Mouse (Mus musculus) limb, embryonic 15.5 days (tissue): Measurements from ENCODE around the gene Pccb. TPM values are rescaled to one million over a fixed set of nuclear protein-coding genes. Genes with fewer than 3 reads are reported as not detected.

Experiments
- ATAC-seq: fragments of 200-750 bp; cut with Nextera tagmentation; 2 replicates; pipeline ENCODE4 v1.8.0; 2017; ENCODE audit warnings: low read depth, moderate TSS enrichment; ENCODE audit not compliant: insufficient number of reproducible peaks, low FRiP score, low TSS enrichment
- H3K27ac ChIP-seq: fragments of 300-500 bp; sonication (generic); 2 replicates; pipeline ENCODE4 v1.5.1; 2015; ENCODE audit warnings: moderate library complexity, mild to moderate bottlenecking, inconsistent platforms
- H3K27me3 ChIP-seq: fragments of 300-500 bp; sonication (generic); 2 replicates; pipeline ENCODE4 v1.6.1; 2015; ENCODE audit warnings: inconsistent platforms
- H3K36me3 ChIP-seq: fragments of 300-500 bp; sonication (generic); 2 replicates; pipeline ENCODE4 v1.6.1; 2015; ENCODE audit warnings: inconsistent platforms
- H3K4me1 ChIP-seq: fragments of 300-500 bp; sonication (generic); 2 replicates; pipeline ENCODE4 v1.6.1; 2015; ENCODE audit warnings: inconsistent platforms
- H3K4me2 ChIP-seq: fragments of 300-500 bp; sonication (generic); 2 replicates; pipeline ENCODE4 v1.6.1; 2015; ENCODE audit warnings: mild to moderate bottlenecking, inconsistent platforms
- H3K4me3 ChIP-seq: fragments of 300-500 bp; sonication (generic); 2 replicates; pipeline ENCODE4 v1.5.1; 2015; ENCODE audit warnings: mild to moderate bottlenecking, inconsistent platforms
- H3K9ac ChIP-seq: fragments of 300-500 bp; sonication (generic); 2 replicates; pipeline ENCODE4 v1.6.1; 2015; ENCODE audit warnings: inconsistent platforms
- H3K9me3 ChIP-seq: fragments of 300-500 bp; sonication (generic); 2 replicates; pipeline ENCODE4 v1.6.1; 2016; ENCODE audit warnings: inconsistent platforms
- WGBS: fragments of 180-500 bp; shearing (Covaris S2); methylation state at CpG from one replicate; pipeline ENCODE4 v1.1.7; 2015; 5-methylcytosine and 5-hydroxymethylcytosine counted together
- polyA plus RNA-seq: library from polyadenylated mRNA; unstranded; fragments of >200 nt; fragmentation: Nextera tagmentation; extraction: Ambion mirVana; gene quantifications from 2 replicates; pipeline ENCODE4 v1.2.1, GENCODE M21; 2015

Pccb gene
- polyA plus RNA-seq, 1 experiment from 2014 or later, result 25.7 TPM

DNA sequence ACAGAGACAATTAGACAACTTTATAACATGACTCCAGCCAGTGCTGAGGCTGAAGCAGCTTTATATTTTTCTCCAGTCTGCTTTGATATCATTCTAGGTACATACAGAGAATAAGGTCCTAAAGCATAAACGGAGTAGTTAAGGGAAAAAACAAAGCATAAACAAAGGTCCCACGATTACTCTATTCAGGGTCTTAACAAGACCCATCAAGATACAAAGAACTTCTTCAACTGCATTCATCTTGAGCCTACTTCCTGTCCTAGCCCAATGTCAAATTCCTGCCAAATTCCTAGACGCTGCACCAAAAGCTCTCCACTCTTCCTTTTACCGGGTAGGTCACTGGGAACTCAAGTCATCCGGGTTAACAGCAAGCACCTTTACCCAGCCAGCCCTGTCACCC lies 6.8 kb upstream of the Pccb start:
- no peaks in the 10 kb centered on the region for H3K36me3 ChIP-seq

DNA sequence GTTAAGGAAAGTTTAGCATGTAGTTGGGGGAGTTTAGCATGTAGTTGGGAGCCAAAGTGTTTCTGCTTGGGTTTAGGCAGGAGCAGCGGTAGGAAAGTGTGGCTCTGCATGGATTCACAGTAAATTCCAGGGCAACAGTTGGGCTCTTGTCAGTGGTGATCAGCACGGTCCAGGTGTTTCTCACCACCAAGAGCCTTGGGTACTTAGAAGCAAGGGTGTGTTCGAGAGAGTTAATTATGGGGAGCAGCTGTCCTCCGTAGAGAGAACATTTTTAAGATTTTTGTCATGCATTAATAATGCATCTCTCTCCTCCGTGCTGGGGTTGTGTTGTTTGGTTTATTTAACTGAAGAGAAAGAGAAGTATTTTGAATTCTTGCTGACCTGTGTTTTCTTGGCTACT lies 3.9 kb upstream of the Pccb start:
- no peak for ATAC-seq
- no peaks in the 10 kb centered on the region for H3K27me3 ChIP-seq
- peaks cover 9% of the 10 kb centered on the region for H3K4me1 ChIP-seq
- no peak overlapping the region for H3K4me3 ChIP-seq
- 38% methylated on average over 5 of the region's 5 CpGs for WGBS
- no peak overlapping the region for H3K9ac ChIP-seq
- H3K9me3 ChIP-seq, result no peaks in the 10 kb centered on the region
- no peaks in the 10 kb centered on the region for H3K36me3 ChIP-seq
- H3K27ac ChIP-seq, result no peak overlapping the region; the same call in 1 of the 2 replicates
- no peak overlapping the region for H3K4me2 ChIP-seq

More for the DNA sequence above, 6.8 kb upstream of the Pccb start:
- H3K27ac ChIP-seq, result no peak overlapping the region
- no peak overlapping the region for H3K9ac ChIP-seq
- H3K9me3 ChIP-seq, result no peaks in the 10 kb centered on the region
- no peak overlapping the region for H3K4me2 ChIP-seq
- 69% methylated on average over 5 of the region's 5 CpGs for WGBS
- no peak for ATAC-seq
- no peaks in the 10 kb centered on the region for H3K27me3 ChIP-seq
- no peaks in the 10 kb centered on the region for H3K4me1 ChIP-seq
- no peak overlapping the region for H3K4me3 ChIP-seq

DNA sequence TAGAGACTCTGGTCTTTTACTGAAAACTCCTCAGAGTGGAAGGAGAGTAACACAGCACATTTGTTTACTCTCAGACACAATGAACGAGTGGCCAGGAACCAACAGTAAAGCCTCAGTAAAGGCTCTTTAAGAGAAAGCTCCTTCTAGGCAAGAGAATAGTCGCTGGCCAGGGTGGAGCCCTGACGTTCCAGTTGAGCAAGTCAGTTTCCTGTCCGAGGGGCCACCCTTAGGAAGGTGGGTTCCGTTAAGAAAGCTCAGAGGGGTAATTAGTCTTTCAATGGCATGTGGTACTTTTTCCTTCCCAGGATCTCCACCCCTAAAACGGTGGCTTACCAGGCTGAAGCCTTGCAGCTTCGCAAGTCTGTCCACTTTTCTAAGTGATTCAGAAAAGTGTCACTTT lies 2.7 kb upstream of the Pccb start:
- WGBS, result 23% methylated on average over 7 of the region's 7 CpGs
- Histone ChIP-seq H3K36me3 (no peaks in the 10 kb centered on the region), H3K27ac (peak overlapping the region; percentile 13; the same call in 1 of the 2 replicates), H3K4me3 (no peak overlapping the region), H3K9me3 (no peaks in the 10 kb centered on the region), H3K9ac (no peak overlapping the region), H3K27me3 (no peaks in the 10 kb centered on the region), H3K4me2 (no peak overlapping the region), H3K4me1 (peaks cover 13% of the 10 kb centered on the region)
- ATAC-seq, result no peak

DNA sequence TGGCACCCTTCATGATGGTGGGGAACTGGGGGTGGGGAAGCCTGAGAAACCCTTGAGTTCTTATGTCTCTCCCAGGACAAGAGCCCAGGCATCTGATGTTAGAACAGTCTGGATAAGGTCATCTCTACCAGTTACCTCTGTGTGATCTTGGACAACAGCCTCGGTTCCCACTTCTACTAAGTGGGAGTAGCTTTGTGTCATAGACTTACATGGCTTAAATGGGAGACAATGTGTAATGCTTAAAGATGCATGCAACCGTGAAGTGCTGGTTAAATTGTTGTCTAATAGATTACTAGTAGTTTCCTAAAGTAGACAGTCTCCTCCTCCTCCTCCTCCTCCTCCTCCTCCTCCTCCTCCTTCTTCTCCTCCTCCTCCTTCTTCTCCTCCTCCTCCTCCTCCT lies 2.2 kb upstream of the Pccb start:
- peaks cover 13% of the 10 kb centered on the region for H3K4me1 ChIP-seq
- no peaks in the 10 kb centered on the region for H3K36me3 ChIP-seq
- ATAC-seq, result no peak
- no peak overlapping the region for H3K9ac ChIP-seq
- H3K9me3 ChIP-seq, result no peaks in the 10 kb centered on the region
- 75% methylated on average over 2 of the region's 2 CpGs for WGBS
- no peak overlapping the region for H3K4me2 ChIP-seq
- no peak overlapping the region for H3K27ac ChIP-seq
- no peaks in the 10 kb centered on the region for H3K27me3 ChIP-seq
- H3K4me3 ChIP-seq, result no peak overlapping the region

DNA sequence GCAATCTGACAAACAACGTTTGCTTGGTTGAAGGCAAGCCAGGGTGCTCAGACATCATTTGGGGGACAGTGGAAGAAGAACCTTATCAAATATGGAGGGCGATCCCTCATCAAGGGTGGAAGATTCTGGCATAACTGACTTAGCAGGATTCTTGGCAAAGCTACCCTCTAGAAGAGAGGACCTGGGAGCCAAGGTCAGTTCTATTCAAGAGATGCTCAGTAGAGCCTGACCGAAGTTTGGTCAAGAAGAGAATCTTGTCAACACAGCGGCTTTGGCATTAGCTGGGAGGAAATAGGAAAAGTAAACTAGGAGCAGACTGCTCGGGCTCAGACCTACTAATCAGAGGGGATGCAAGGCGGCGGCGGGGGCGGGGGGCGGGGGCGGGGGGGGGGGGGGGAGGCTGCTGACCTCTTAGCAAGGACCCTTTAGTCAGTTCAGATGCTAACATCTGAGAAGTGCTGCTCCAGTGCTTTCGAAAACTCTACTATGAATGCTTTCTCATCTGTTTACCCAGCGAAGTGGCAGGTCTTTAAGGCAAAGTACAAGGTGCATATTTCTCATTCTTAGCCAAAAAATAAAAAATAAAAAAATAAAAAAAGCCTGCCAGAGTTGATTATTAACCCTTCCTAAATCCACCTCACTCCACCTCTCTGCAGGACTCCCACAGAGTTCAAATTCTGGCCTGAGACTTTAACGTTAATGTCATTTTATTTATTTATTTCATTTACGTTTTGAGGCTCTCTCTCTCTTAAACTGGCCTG lies 1.3 kb upstream of the Pccb start:
- WGBS, result 88% methylated on average over 11 of the region's 15 CpGs
- Histone ChIP-seq H3K4me3 (no peak overlapping the region), H3K9ac (no peak overlapping the region), H3K36me3 (0 out of 2 replicates have a peak, but pooled peaks cover 8% of the 10 kb centered on the region), H3K9me3 (no peaks in the 10 kb centered on the region), H3K27me3 (no peaks in the 10 kb centered on the region), H3K27ac (no peak overlapping the region), H3K4me2 (no peak overlapping the region), H3K4me1 (peaks cover 13% of the 10 kb centered on the region)
- no peak for ATAC-seq

DNA sequence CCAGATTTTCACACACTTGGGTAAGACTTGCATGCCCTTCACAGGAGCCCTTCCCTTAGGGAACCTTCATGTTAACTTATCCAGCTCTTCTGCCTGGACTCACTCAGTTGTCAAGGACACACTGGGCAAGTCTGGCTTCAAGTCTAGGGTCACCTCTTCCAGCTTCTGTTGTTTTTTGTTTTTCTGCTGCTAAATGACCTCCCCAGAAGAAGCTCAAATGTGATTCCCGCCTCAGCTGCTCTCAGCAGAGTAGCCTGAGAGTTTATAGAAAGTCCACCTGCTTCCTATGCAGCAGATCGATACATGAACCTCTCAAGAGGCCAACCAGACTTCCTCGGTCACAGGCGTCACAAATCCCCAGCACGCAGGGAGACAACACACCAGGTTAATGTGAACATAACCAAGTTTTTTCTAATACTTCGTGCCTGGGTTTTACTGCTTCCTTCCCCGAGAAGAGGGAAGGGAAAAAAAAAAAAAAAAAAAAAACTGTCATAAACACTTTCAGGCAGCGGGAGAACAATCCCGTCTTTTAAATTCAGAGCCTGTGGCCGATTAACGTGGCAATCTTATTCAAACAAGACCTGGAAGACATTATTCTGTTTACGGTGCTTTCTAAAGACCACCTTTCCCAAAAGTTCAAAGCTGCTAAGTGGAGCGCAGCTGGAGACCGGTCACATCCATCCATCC lies 794 bp downstream of the Pccb start:
- ATAC-seq, result no peak
- Histone ChIP-seq H3K4me3 (peak overlapping the region; percentile 62), H3K9me3 (no peaks in the 10 kb centered on the region), H3K4me2 (peak overlapping the region; percentile 58), H3K4me1 (peaks cover 13% of the 10 kb centered on the region), H3K36me3 (peaks cover 14% of the 10 kb centered on the region), H3K27me3 (no peaks in the 10 kb centered on the region), H3K9ac (peak overlapping the region; percentile 66; the same call in 1 of the 2 replicates), H3K27ac (peak overlapping the region; percentile 99)
- 2% methylated on average over 14 of the region's 14 CpGs for WGBS

DNA sequence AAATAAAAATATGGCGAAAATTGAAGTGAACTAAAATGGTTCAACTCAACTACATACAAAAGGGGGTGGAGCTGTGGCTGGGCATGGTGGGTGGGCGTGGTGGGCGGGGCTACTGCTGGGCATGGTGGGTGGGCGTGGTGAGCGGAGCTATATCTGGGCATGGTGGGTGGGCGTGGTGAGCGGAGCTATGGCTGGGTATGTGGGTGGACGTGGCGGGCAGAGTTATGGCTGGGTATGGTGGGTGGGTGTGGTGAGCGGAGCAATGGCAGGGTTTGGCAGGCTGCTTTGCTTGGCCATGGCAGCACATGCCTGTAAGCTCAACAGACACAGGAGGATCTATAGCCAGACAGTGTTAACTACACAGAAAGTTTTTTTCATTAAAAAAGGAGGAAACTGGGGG lies 15.9 kb downstream of the Pccb start:
- peaks cover 36% of the 10 kb centered on the region for H3K36me3 ChIP-seq
- no peaks in the 10 kb centered on the region for H3K27me3 ChIP-seq
- no peak for ATAC-seq
- no peak overlapping the region for H3K4me3 ChIP-seq
- 94% methylated on average over 10 of the region's 10 CpGs for WGBS
- no peaks in the 10 kb centered on the region for H3K4me1 ChIP-seq
- H3K9me3 ChIP-seq, result no peaks in the 10 kb centered on the region
- H3K4me2 ChIP-seq, result no peak overlapping the region
- H3K9ac ChIP-seq, result no peak overlapping the region
- H3K27ac ChIP-seq, result no peak overlapping the region

DNA sequence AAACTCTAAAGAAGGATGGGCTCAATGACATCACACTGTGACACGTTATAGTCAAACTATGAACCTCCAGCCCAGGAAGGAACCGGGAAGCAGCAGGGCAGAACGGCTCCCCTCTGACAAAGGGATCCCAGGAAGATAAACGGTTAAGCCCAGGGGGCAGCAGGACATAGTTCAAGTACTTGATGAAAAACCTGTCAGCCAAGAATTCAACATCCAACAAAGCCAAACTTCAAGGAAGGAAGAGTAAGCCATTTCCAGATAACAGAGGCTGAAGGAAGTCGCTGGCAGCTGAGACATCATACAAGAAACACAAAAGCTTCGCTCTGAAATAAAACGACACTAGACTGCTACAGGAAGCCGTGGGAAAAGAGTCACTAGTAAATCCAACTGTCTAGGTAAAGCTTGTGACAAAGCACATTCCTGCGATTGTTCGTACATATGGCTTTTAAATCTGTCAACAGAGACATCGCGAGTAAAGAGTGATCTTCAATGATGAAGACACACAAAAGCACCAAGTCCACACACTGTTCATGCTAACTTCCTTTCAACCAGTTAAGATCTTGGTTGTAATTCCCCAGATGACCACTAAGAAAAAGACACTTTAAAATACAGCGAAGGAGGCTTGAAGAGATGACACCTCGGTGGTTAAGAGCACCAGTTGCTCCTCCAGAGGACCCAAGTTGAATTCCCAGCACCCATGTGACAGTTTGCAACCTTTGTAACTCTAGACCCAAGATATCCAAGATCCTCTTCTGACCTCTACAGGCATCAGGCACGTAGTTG lies 16.8 kb downstream of the Pccb start:
- H3K27ac ChIP-seq, result no peak overlapping the region

DNA sequence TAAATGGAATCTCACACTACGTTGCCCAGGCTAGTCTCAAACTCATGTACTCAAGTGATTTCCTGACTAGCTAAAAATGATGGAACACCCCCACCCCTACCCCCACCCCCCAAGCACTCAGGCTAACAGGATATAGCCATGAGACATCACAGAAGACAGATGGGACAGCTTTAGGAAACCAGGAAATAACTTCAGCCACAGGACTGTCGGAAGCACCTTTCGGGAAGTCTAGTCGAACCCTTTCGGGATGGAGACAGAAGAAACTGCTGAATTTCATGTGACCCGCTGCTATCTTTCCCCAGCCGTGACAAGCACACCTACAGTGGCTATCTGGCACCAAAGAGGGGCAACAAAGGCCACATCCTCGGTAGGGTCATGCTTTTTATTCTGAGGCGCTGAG lies 19.4 kb downstream of the Pccb start:
- H3K4me1 ChIP-seq, result no peaks in the 10 kb centered on the region
- H3K27ac ChIP-seq, result no peak overlapping the region
- H3K9ac ChIP-seq, result no peak overlapping the region
- no peak for ATAC-seq
- peaks cover 33% of the 10 kb centered on the region for H3K36me3 ChIP-seq
- WGBS, result 92% methylated on average over 9 of the region's 9 CpGs
- H3K9me3 ChIP-seq, result no peaks in the 10 kb centered on the region
- H3K27me3 ChIP-seq, result no peaks in the 10 kb centered on the region
- H3K4me2 ChIP-seq, result no peak overlapping the region
- H3K4me3 ChIP-seq, result no peak overlapping the region

More for the DNA sequence above, 16.8 kb downstream of the Pccb start:
- peaks cover 29% of the 10 kb centered on the region for H3K36me3 ChIP-seq
- H3K9ac ChIP-seq, result no peak overlapping the region
- ATAC-seq, result no peak
- no peaks in the 10 kb centered on the region for H3K4me1 ChIP-seq
- 67% methylated on average over 15 of the region's 15 CpGs for WGBS
- no peaks in the 10 kb centered on the region for H3K9me3 ChIP-seq
- H3K4me3 ChIP-seq, result no peak overlapping the region
- H3K27me3 ChIP-seq, result no peaks in the 10 kb centered on the region
- H3K4me2 ChIP-seq, result no peak overlapping the region

DNA sequence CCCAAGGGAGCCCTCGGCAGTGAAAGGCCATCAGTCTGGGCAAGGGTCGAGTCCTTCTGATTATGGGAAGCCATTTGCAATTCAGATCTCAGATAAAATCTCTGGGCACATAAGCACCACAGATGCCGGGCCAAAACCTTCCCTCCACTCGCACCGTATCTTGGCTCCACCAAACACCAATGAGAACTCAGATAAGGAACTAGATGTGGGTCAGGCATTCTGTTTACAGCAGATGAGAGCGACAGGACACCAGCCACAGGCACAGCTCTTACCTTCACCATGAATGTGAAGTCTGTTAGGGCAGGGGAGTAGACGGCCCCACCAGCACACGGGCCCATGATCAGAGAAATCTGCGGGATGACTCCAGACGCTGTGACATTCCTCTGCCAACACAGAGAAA lies 22.3 kb downstream of the Pccb start:
- Histone ChIP-seq H3K36me3 (peaks cover 34% of the 10 kb centered on the region), H3K27me3 (no peaks in the 10 kb centered on the region), H3K9me3 (no peaks in the 10 kb centered on the region), H3K27ac (no peak overlapping the region), H3K4me3 (no peak overlapping the region), H3K9ac (no peak overlapping the region), H3K4me1 (peaks cover 2% of the 10 kb centered on the region; the same call in 1 of the 2 replicates), H3K4me2 (no peak overlapping the region)
- WGBS, result 74% methylated on average over 10 of the region's 10 CpGs
- no peak for ATAC-seq

DNA sequence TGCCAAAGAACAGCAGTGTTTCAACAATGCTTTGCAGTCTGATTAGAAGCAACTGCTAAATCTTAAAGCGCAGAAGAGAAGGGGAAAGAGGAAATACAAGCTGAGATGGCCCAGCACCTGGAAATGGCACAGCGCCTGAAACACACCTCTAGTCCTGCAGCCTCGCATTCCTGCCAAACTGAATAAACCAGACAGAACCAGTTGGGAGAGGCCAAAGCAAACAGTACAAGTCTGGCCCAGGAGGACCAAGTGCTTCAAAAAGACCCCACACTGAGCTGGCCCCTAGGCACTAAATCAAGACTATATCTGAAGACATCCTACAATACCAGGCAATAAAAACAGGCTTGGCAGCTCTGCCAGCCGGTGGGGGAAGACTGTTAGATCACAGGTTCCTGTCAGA lies 28.8 kb downstream of the Pccb start:
- H3K9ac ChIP-seq, result no peak overlapping the region
- H3K4me2 ChIP-seq, result no peak overlapping the region
- peaks cover 29% of the 10 kb centered on the region for H3K36me3 ChIP-seq
- peaks cover 5% of the 10 kb centered on the region; the same call in 1 of the 2 replicates for H3K9me3 ChIP-seq
- peaks cover 19% of the 10 kb centered on the region; the same call in 1 of the 2 replicates for H3K4me1 ChIP-seq
- no peak overlapping the region for H3K4me3 ChIP-seq
- WGBS, result 48% methylated on average over 4 of the region's 4 CpGs
- ATAC-seq, result no peak
- no peaks in the 10 kb centered on the region for H3K27me3 ChIP-seq
- H3K27ac ChIP-seq, result no peak overlapping the region

DNA sequence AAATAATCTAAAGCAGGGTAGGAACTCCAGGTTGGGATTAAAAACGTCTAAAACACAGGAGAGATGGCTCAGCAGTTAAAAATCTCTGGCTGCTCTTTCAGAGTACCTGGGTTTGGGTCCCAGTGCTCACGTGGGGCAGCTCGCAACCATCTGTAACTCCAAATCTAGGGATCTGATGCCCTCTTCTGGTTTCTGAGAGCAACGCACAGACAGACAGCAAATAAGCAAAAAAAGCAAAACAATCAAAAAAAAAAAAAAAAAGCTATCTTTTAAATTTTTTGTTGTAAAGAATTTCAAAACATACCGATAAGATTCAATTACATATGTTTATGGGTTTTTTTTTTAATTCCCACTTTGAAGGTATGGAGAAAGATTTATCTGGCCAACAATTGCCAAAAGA lies 31.4 kb downstream of the Pccb start:
- peaks cover 28% of the 10 kb centered on the region for H3K36me3 ChIP-seq
- H3K27ac ChIP-seq, result no peak overlapping the region
- no peak overlapping the region for H3K4me3 ChIP-seq
- WGBS, result 92% methylated on average over 5 of the region's 5 CpGs
- H3K9ac ChIP-seq, result no peak overlapping the region
- peaks cover 19% of the 10 kb centered on the region; the same call in 1 of the 2 replicates for H3K4me1 ChIP-seq
- ATAC-seq, result no peak
- no peak overlapping the region for H3K4me2 ChIP-seq
- H3K9me3 ChIP-seq, result peaks cover 5% of the 10 kb centered on the region; the same call in 1 of the 2 replicates
- H3K27me3 ChIP-seq, result no peaks in the 10 kb centered on the region
